Mouse (Mus musculus) embryonic stem cell, embryonic (primary cell): Measurements from ENCODE around the gene Kif13a.

Experiments used
- CTCF ChIA-PET, 4 experiments: fragments of 300-600 bp in 2 of 4; fragments of 350-600 bp in 2 of 4; sonication (Branson Sonifier 250); formaldehyde crosslinking; loops; one replicate each; lab custom pipeline; 2022; ENCODE audit warnings: inconsistent platforms in 2 of 4; lab: Charles Lee
- POLR2A ChIA-PET, 4 experiments: fragments of 300-600 bp in 2 of 4; fragments of 350-600 bp in 2 of 4; sonication (Branson Sonifier 250); formaldehyde crosslinking; loops; one replicate each; lab custom pipeline; 2022; ENCODE audit warnings: antibody characterized with exemption in 4 of 4, inconsistent platforms in 1 of 4; lab: Charles Lee

Gene Kif13a

DNA sequence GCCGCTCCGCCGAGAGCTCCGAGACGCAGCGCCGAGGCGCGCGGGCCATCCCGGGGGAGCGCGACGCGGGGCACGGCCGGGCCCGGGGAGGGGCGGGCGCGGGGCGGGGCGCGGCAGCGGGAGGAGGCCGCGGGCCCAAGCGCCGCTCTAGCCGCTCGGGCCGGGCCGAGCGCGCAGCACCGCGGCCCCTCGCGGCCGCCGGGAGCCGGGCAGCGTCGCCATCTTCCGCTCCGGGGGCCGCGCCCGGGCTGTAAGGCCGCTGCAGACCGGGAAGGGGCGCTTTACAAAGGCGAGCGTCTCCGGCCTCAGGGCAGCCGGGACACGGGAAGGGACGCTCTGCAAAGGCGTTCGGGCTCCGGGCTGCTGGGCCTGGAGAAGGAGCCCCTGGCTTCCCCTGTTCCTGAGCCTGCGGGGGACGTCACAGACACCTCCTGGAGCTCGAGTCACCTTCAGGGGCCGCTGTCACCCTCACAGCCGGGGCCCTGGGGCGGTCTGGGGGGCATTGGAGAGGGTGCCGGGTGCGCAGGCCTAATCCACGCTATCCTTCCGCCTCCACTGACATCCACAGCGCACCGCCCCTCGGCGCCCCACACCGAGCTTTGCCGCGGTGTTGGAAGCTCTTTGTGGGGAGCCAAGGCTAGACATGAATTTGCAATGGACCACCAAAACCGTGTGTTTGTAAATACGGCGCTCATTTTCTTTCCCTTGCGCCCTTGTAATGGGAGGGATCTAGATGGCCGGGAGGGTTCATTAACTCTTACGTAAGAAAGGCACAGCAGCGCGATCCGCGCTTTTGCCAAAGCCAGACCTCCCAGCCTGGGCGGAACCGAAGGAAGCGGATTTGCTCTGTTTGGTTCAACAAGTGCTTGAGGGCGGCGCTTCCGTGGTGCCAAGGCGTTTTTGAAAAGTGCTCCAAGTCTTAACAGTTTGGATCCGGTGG, at the start of gene Kif13a:
Gene Kif13a, minus strand, starts transcription at position 149 of the 940 bp plus-strand sequence.
- CTCF ChIA-PET = interaction anchor here in 2 of 4 experiments (0.8 to 1.9 kb wide), 6 partner anchors 18 to 120 kb away, joined by 3 to 5 read pairs (median 4); no protein-coding TSS in a partner anchor
- POLR2A ChIA-PET = interaction anchor here (1.0 to 3.7 kb wide), 16 partner anchors 12 to 177 kb away, joined by 3 to 30 read pairs (median 6); no protein-coding TSS in a partner anchor

DNA sequence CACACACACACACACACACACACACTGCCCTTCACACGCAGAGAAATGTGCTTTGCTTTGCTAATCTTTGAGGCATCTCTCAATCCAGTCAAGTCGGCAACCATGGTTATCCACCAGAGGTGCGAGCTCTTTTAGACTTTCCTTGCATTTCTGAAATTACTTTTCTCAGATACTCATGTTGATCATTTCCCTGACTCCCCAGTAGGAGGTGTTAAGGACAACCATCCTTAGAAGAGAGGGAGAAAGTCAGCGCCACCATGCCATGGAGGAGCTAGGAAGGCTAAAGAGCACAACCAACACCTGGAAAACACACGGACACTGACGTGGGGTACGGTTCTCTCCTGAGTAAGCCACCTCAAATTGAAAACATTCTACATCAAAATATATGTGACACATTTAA, 46.9 kb upstream of the Kif13a start:
- ChIA-PET POLR2A (interaction anchor here in 1 of 4 experiments (0.6 to 0.7 kb wide), 2 partner anchors 48 to 65 kb away, joined by 3 to 6 read pairs; no protein-coding TSS in a partner anchor), CTCF (interaction anchor here in 3 of 4 experiments (0.5 to 0.8 kb wide), 6 partner anchors 21 to 75 kb away, joined by 3 to 7 read pairs (median 4); partner anchors contain the start of gene Nhlrc1 (in 1 of the 3))

DNA sequence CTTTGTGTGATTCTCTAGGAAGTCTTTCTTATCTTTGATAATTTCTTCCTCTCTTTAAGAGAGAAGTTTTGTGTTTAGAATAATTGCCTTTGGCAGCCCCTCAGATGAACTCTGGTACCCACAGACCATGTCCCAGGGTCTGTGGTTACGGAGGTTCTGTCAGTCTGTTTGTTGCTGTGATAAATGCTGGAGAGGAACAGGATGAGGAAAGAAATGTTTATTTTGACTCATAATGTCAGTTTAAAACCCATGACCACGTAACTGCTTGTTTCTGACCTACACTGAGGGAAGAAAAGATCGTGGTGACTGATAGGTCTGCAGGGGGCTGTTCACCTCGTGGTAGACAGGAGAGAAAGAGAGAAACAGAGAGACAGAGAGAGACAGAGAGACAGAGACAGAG, 46.3 kb upstream of the Kif13a start:
- ChIA-PET CTCF (interaction anchor here in 3 of 4 experiments (0.5 to 0.8 kb wide), 4 partner anchors 30 to 685 kb away, joined by 3 to 9 read pairs (median 5); partner anchors contain the start of gene Nhlrc1 (in 1 of the 3)), POLR2A (interaction anchor here in 2 of 4 experiments (0.6 to 1.7 kb wide), 9 partner anchors 10 to 41 kb away, joined by 3 to 14 read pairs (median 4); no protein-coding TSS in a partner anchor)

DNA sequence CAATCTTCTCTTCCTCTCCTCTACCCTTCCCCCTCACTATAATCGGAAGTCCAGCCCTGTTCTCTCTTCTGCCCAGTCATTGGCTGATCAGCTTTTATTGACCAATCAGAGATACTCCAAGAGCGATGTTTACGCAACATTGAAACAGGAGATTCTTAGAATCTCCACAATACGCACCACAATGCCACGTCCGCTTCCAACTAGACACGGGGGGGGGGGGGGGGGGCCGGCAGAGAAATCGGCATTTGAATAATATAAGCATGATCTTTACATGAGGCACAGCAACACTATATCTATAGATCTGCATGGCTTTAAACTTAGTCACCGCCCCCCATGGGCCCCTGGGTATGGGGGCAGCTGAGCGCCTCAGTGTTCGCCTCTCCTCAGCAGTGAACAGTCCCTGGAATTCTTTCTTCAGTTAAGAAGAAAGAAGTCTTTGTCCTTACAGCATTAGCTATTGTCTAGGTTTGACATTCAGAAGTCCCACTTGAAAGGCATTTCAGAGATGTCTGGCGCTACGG, 45.4 kb upstream of the Kif13a start:
- CTCF ChIA-PET = interaction anchor here in 2 of 4 experiments (0.6 to 1.1 kb wide), 6 partner anchors 42 to 1691 kb away, joined by 3 to 9 read pairs (median 4); no protein-coding TSS in a partner anchor
- POLR2A ChIA-PET = interaction anchor here in 3 of 4 experiments (0.5 to 1.7 kb wide), 27 partner anchors 9 to 922 kb away, joined by 3 to 14 read pairs (median 4); partner anchors contain the start of genes Kdm1b (in 1 of the 3), Nhlrc1 (in 1 of the 3) and Tpmt (in 1 of the 3)

DNA sequence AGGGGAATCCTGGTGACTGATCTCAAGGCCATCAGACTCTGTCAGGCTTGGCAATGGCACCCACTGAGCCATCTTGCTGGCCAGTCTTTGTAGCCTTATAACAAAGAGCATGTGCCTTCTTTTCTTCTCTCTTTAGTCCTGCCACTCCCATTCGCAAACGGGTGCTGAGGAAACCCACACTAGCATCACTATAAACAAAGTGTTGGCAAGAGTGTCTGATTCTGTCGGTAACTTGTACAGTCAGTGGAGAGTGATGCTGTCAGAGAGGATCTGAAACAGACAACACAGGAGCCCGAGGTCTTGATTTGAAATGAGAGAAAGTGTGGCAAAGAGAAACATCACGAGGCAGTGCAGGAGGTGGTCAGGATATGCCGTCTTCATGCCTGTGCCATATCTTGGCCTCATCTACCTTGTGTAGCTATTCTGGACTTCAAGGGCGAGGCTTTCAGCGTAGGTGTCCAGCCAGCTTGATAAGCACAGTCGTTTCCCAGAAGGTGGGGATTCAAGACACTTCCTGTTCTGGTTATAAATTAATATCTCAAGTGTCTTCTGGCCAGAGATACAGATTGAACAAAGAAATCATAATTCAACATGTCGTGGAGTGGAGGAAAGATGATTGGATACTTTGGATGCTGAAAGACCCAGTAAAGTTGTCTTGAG, 40.7 kb upstream of the Kif13a start:
- POLR2A ChIA-PET = no interaction called here
- CTCF ChIA-PET = no interaction called here

DNA sequence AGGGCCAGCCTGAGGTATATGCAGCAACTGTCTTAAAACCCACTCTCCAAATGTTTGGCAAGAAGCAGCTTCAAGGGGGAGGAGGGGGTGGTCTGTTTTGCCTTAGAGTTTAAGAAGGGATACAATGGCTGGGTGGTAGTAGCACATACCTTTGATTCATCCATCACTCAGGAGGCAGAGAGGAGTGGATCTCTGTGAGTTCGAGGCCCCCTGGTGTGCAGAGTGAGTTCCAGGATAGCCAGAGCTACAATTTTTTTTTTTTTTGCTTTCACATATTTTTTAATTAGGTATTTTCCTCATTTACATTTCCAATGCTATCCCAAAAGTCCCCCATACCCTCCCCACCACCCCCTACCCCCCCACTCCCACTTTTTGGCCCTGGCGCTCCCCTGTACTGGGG, 39.0 kb upstream of the Kif13a start:
- POLR2A ChIA-PET = interaction anchor here in 1 of 4 experiments (0.7 kb wide), 1 partner anchor 33 kb away, joined by 3 read pairs; no protein-coding TSS in a partner anchor

DNA sequence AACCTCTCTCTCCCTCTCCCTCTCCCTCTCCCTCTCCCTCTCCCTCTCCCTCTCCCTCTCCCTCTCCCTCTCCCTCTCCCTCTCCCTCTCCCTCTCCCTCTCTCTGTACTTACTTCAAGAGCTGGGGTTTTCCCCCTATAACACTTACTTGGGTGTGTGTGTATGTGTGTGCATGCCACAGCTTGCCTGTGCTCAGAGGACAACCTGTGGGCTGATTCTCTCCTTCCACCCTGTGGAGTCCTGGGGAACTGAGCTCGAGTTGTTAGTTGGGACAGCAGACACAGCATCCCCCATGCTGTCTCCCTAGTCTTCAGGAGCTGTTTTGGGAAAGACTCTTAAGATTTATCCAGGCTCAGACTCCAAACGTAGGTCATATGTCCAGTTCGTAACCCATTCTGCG, 37.6 kb upstream of the Kif13a start:
- ChIA-PET POLR2A (interaction anchor here in 3 of 4 experiments (0.9 to 1.3 kb wide), 5 partner anchors 10 to 25 kb away, joined by 3 to 4 read pairs (median 4); no protein-coding TSS in a partner anchor), CTCF (interaction anchor here in 2 of 4 experiments (0.6 to 0.8 kb wide), 3 partner anchors 21 to 169 kb away, joined by 3 to 14 read pairs (median 9); no protein-coding TSS in a partner anchor)

More for the DNA sequence above, 39.0 kb upstream of the Kif13a start:
- CTCF ChIA-PET = no interaction called here

DNA sequence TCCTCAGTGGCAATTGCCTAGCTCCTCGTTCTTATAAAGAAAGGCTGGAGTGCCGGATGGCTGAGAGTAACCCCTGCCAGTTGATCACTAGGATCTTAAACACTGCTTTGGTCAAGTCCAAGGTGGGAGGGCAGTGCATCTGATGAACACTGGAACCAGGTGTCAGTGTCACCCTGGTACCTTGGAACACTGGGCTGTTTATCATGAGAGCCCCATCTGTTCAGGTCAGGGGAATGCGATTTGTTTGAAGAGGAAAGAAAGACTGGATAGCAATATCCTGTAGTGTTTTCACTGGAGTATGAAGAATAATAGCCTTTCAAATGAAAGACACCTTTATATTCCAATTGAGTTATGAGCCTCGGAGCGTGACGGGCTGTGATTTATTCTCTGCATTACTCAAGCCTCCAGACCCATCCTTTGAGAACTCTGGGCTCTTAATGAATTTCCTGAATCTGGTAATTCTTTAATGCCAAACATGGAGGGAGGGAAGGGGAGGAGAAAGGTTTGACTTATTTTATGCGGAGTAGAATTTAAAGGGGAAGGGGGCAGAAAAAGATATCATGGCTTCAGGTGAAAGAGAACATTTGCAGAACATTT, 31.3 kb upstream of the Kif13a start:
- ChIA-PET CTCF (interaction anchor here in 3 of 4 experiments (0.6 to 0.9 kb wide), 3 partner anchors 20 to 688 kb away, joined by 3 read pairs; no protein-coding TSS in a partner anchor), POLR2A (interaction anchor here in 1 of 4 experiments (0.6 to 3.9 kb wide), 5 partner anchors 14 to 313 kb away, joined by 3 to 17 read pairs (median 4); no protein-coding TSS in a partner anchor)

DNA sequence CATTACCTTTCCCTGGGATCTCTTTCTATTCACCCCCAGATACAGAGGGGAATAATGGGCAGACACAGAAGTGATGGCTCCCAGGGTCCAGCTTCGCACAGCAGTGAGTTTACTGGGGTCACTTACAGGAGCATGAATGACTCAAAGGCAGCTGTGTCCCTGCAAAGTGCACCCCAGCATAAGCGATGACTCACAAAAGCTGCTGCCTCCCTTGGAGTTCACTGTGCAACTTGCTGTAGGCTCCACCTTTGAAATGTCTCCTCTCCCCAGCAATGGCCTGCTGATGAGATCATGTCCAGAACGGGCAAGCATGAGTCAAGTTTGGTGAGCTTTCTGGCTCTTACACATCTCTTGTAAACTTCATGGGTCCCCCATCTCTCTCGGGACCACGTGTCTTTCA, 29.5 kb upstream of the Kif13a start:
- POLR2A ChIA-PET = interaction anchor here in 2 of 4 experiments (0.6 to 3.9 kb wide), 3 partner anchors 16 to 62 kb away, joined by 3 to 17 read pairs (median 3); no protein-coding TSS in a partner anchor
- CTCF ChIA-PET = no interaction called here

DNA sequence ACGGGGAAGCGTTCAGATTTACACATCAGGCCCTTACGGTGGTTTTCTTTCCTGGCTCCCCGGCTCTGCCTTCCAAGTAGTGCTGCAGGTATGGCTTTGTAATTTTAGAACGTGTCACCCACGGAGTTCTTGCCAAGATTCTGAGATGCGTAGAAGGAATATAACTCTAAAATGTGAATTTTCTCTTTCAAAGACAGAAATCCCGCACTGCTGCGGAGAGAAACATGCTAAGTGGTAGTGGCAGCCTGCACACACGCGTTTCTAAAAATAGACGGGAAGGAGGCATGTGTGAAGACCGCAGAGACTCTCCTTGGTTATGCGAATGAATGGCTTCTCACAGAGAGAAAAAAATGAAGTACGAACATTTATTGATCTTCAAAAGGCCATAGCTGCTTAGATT, 21.5 kb upstream of the Kif13a start:
- CTCF ChIA-PET = no interaction called here
- POLR2A ChIA-PET = interaction anchor here in 2 of 4 experiments (1.0 to 1.2 kb wide), 2 partner anchors 8 to 16 kb away, joined by 5 to 10 read pairs; no protein-coding TSS in a partner anchor

DNA sequence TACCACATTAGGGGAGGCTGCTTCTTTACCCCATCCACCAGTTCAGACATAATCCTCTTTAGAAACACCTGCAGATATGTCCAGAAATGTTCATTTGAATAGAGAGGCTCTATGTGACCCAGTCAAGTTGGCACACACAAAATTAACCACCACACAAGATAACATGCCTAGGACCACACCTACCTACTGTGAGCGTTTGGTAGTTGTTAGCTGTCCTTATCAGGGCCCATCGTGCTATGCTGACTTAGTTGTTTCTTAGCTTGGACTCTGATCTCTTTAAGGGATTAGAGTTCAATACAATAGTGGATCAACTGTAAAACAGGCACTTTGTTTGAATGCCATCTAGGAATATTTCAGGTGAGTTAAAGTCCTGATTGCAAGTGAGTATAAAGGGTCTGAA, 20.1 kb upstream of the Kif13a start:
- POLR2A ChIA-PET = interaction anchor here in 1 of 4 experiments (0.6 kb wide), 2 partner anchors 25 to 343 kb away, joined by 3 to 11 read pairs; no protein-coding TSS in a partner anchor
- CTCF ChIA-PET = no interaction called here

DNA sequence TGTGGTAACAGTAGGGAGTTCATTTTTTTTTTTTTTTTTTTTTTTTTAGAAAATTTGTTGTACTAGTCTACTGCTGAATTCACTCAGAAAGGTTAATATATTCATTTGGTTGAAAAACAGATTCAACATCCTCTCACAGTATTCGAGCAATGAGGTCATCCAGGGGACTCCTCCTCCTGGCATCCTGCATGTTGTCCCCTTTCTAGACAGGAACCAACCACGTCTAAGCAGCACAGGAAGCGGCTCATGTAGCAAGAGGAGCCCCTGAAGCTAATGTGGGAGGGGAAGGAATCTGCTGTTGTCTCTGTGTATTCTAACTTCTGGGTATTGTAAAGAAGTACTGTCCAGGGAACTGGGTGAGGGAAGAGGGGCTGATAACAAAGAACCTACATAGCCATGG, 18.4 kb upstream of the Kif13a start:
- CTCF ChIA-PET = no interaction called here
- POLR2A ChIA-PET = no interaction called here

DNA sequence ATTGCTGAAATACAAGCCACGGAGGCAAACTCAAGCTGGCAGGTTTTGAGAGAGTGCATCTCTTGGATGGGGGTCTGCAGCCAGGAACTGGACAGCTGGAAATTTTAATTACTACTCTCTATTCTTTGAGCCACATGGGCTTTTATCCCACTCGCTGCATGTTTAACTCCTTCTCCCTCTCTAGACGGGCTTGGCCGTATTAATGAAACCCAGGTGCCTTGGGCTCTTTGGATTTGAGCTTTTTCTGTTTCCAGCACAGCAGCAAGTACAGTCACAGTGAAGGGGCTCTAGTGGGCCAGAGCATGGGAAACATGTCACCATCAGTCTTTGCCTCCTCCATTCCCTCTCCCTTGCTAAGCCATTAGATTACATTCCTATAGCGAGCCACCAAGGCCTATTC, 16.4 kb upstream of the Kif13a start:
- ChIA-PET POLR2A (interaction anchor here in 3 of 4 experiments (1.0 to 3.7 kb wide), 7 partner anchors 11 to 218 kb away, joined by 3 to 39 read pairs (median 4); no protein-coding TSS in a partner anchor), CTCF (interaction anchor here in 3 of 4 experiments (0.5 to 1.0 kb wide), 3 partner anchors 21 to 113 kb away, joined by 3 to 9 read pairs (median 7); no protein-coding TSS in a partner anchor)

DNA sequence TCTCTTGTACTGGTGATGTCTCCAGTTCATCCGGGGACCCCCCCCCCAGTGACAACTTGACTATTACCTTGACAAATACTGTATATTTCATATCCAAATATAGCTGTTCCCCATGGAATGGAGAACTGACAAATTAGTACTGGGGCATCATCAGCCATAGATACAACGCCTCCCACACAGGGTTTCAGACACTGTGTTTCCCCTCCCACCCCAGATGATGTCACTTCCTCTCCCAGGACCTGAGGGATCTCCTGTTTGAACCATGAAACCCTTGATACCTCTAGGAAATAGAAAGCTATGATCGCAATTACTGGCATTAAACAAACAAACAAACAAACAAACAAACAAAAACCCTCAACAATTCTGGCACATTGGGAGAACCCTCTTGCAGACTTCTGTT, 15.6 kb upstream of the Kif13a start:
- ChIA-PET CTCF (interaction anchor here in 3 of 4 experiments (0.6 to 1.0 kb wide), 5 partner anchors 31 to 197 kb away, joined by 3 to 7 read pairs (median 3); no protein-coding TSS in a partner anchor), POLR2A (interaction anchor here in 3 of 4 experiments (0.5 to 3.9 kb wide), 20 partner anchors 10 to 222 kb away, joined by 3 to 39 read pairs (median 4); partner anchors contain the start of gene Kif13a (in 2 of the 3))

DNA sequence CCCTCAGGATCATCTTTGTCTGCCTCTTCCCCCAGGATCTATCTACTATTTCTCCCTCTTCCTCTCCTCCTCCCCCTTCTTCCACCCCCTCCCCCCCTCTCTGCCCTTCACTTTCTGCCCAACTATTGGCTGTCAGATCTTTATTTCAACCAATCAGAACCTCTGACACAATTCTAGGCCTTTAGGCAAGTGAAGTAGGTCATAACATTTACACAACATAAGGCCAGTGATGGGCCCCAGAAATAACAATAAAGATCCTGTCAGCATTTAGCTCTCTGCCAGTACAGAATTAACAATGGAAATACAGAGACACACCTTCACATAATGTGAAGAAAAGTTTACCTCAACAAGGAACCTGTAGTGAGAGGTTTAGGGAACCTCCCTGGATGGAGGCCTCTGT, 13.6 kb upstream of the Kif13a start:
- ChIA-PET CTCF (interaction anchor here in 2 of 4 experiments (0.8 to 2.2 kb wide), 5 partner anchors 8 to 74 kb away, joined by 3 to 11 read pairs (median 4); no protein-coding TSS in a partner anchor), POLR2A (interaction anchor here (0.6 to 4.4 kb wide), 34 partner anchors 8 to 185 kb away, joined by 3 to 39 read pairs (median 5); partner anchors contain the start of genes Kif13a (in 4 of the 4) and Kdm1b (in 1 of the 4))

DNA sequence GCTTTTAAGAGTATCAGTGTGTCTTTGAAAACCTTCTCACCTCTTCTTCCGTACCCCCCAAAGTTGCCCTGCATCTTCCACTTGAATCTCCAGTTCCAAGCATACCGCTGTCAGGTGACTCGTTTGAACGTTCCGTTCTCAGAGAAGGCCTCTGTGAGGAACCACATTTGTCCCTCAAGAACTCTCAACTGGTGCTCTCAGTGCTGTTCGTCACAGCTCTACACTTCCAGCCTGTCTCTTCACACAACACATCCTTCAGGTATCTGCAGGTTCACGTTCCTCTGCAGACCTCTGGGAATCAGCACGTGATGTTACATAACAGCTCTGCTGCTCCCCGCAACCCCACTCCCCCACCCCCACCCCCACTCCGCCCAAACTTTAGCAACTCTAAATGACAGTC, 4.4 kb upstream of the Kif13a start:
- ChIA-PET CTCF (interaction anchor here in 2 of 4 experiments (1.3 to 2.0 kb wide), 2 partner anchors 10 to 83 kb away, joined by 4 to 6 read pairs; no protein-coding TSS in a partner anchor), POLR2A (interaction anchor here in 3 of 4 experiments (0.6 to 3.1 kb wide), 6 partner anchors 9 to 404 kb away, joined by 3 to 39 read pairs (median 7); no protein-coding TSS in a partner anchor)
